Mouse (Mus musculus) testis, adult 2 months (tissue): Measurements from ENCODE around the gene Skap1.

Experiments used
- CTCF ChIP-seq: fragments of 200-500 bp; IDR thresholded peaks from 2 replicates; pipeline ENCODE4 v1.5.1; 2012; ENCODE audit warnings: low read depth, mild to moderate bottlenecking, inconsistent platforms, low read length, moderate library complexity; ENCODE audit not compliant: control insufficient read depth, insufficient read depth, insufficient replicate concordance
- POLR2A ChIP-seq: fragments of 200-500 bp; IDR thresholded peaks from 2 replicates; pipeline ENCODE4 v1.6.1; 2012; ENCODE audit warnings: low read depth, mild to moderate bottlenecking, inconsistent platforms, low read length, moderate library complexity; ENCODE audit not compliant: control insufficient read depth

DNA sequence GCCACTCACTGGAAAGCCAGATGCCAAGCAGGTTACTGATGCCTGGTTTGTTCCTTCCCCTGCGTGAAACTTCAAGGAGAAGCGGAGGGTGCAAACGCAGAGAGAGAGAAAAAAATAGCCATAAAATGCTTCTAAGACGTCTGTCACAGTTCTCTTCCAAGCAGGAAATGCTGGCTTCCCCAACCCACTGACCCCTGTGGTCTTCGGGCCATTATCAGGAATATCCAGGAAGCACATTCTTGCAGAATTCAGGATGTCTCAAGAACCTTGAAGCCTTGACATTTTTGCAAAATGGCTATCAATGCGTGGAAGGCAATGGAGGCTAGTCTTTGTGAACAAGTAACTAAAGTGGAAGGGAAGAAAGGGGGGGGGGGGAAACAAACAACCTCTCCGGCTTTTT lies 180.6 kb downstream of the Skap1 start:
- TF ChIP-seq CTCF, result no peak
- no peak for TF ChIP-seq POLR2A
